Comparison of ENCODE assay signal across 21 mouse cellular contexts in genomic region chr5:27010582-27010981, GRCm38 (mm10).
A peak's percentile ranks its signal among the peaks of the same experiment; 100 is the strongest.
DNase-seq lines count a peak whose midpoint lies in the region; ATAC-seq lines count a peak whose summit lies in the region.
"Had no signal": no experiment of that assay in that cellular context is flagged by ENCODE, and none has a peak within 500 bp of the region (broad histone marks: within the 10 kb centered on the region; RNA-seq: fewer than 3 reads in every experiment).

No protein-coding gene starts in this region.

- no peaks in the 10 kb centered on the region for H3K36me3 ChIP-seq in forebrain, embryonic 14.5 days (ENCODE audit: control insufficient read depth, insufficient read depth, low read length)
- H3K36me3 ChIP-seq: embryonic facial prominence, embryonic 10.5 days; forebrain, embryonic 10.5 days; forebrain, embryonic 15.5 days; heart, embryonic 10.5 days; hindbrain, embryonic 12.5 days had no signal

- H3K27me3 ChIP-seq in forebrain, embryonic 14.5 days (replicated peaks; ENCODE audit: control insufficient read depth, insufficient read depth, low read length) = no peaks in the 10 kb centered on the region
- H3K27me3 ChIP-seq: forebrain, embryonic 15.5 days; hindbrain, embryonic 12.5 days had no signal

- H3K4me3 ChIP-seq in forebrain, embryonic 14.5 days (ENCODE audit: low read depth, low read length) = no peak overlapping the region
- H3K4me3 ChIP-seq: embryonic facial prominence, embryonic 10.5 days; forebrain, embryonic 10.5 days; forebrain, embryonic 15.5 days; heart, embryonic 10.5 days; hindbrain, embryonic 12.5 days had no signal

- 85% methylated on average over 5 of the region's 5 CpGs for WGBS in forebrain, embryonic 14.5 days

- H3K9ac ChIP-seq in forebrain, embryonic 14.5 days (ENCODE audit: low read length) = no peak overlapping the region
- H3K9ac ChIP-seq: forebrain, embryonic 15.5 days; hindbrain, embryonic 12.5 days had no signal

- DNase-seq in lung, adult 18-20 months = peak; percentile 13 to 31
- no peak for DNase-seq in lung, postnatal 14 days
- peak; percentile 84 to 86 for DNase-seq in cerebellum, adult 18-20 months
- peak; percentile 91 for DNase-seq in cerebellum, adult 9-11 months
- DNase-seq in cerebellum, postnatal 36 days = peak; percentile 64 to 83
- DNase-seq in right cerebral cortex, postnatal 14 days = no peak
- no peak for DNase-seq in forebrain, embryonic 14.5 days (ENCODE audit: low spot score)
- DNase-seq: adrenal gland, postnatal 14 days; gastrocnemius, postnatal 10 days; heart, adult 18-20 months; heart, postnatal 10 days; heart, postnatal 4 days had no signal

- H3K27ac ChIP-seq in forebrain, embryonic 14.5 days (ENCODE audit: low read depth, low read length) = no peak overlapping the region
- H3K27ac ChIP-seq: embryonic facial prominence, embryonic 10.5 days; forebrain, embryonic 10.5 days; forebrain, embryonic 15.5 days; heart, embryonic 10.5 days; hindbrain, embryonic 12.5 days had no signal

- H3K4me2 ChIP-seq in forebrain, embryonic 14.5 days (ENCODE audit: low read length) = no peak overlapping the region
- H3K4me2 ChIP-seq: forebrain, embryonic 15.5 days; hindbrain, embryonic 12.5 days had no signal

- H3K4me1 ChIP-seq in forebrain, embryonic 14.5 days (ENCODE audit: control insufficient read depth, insufficient read depth, low read length) = no peaks in the 10 kb centered on the region
- H3K4me1 ChIP-seq: embryonic facial prominence, embryonic 10.5 days; forebrain, embryonic 10.5 days; forebrain, embryonic 15.5 days; heart, embryonic 10.5 days; hindbrain, embryonic 12.5 days had no signal

- no peak for ATAC-seq in forebrain, embryonic 14.5 days
- no peak for ATAC-seq in activated CD4-positive, CD25-positive, alpha-beta regulatory T cell, adult 4 months
- ATAC-seq: forebrain, embryonic 15.5 days; hindbrain, embryonic 16.5 days; inflammation-experienced regulatory T-cells, adult 6 months; intestine, postnatal 0 days had no signal

- H3K9me3 ChIP-seq in forebrain, embryonic 14.5 days (replicated peaks; ENCODE audit: control insufficient read depth, low read length) = no peaks in the 10 kb centered on the region
- H3K9me3 ChIP-seq: embryonic facial prominence, embryonic 10.5 days; forebrain, embryonic 10.5 days; forebrain, embryonic 15.5 days; heart, embryonic 10.5 days; hindbrain, embryonic 12.5 days had no signal

Comparison
In these comparisons a context has a peak if more than half of its experiments do, and no peak if none do; other contexts are left out.
1. DNase-seq: peak in lung, adult 18-20 months (2 of 2), cerebellum, adult 18-20 months (2 of 2), cerebellum, adult 9-11 months (single experiment) and cerebellum, postnatal 36 days (2 of 2); none in lung, postnatal 14 days (single experiment), right cerebral cortex, postnatal 14 days (single experiment) and forebrain, embryonic 14.5 days (single experiment).